Mouse (Mus musculus) megakaryocyte, embryonic 14.5 days (primary cell): ENCODE data around the gene Mogat2.

Source experiments
- FLI1 ChIP-seq: IDR thresholded peaks from 2 replicates; pipeline ENCODE4 v1.6.1; 2012; ENCODE audit warnings: low read length, inconsistent platforms, mixed read lengths
- GATA1 ChIP-seq: IDR thresholded peaks from 3 replicates; pipeline ENCODE4 v1.6.1; 2012; ENCODE audit warnings: mixed read lengths, low read length, inconsistent platforms, borderline replicate concordance

- no peak for TF ChIP-seq FLI1
- TF ChIP-seq GATA1 = no peak
Observed at GRCm38 (mm10) chr7:99268951-99269945, 30.8 kb upstream of the Mogat2 start.
